Mouse (Mus musculus): Measurements from ENCODE around the gene Tshr. TPM values are rescaled to one million over a fixed set of nuclear protein-coding genes. Genes with fewer than 3 reads are reported as not detected.
"Not testable (repeated sequence)": the region's sequence is repeated elsewhere in the genome, so short reads cannot be mapped to it uniquely, and the experiment has no call there.

The Tshr gene
- total RNA-seq (2022): 1 to 10 TPM in 1 of 4 experiments, under 1 TPM in 3; 0.07 to 1.3 (median 0.50) TPM

GRCm38 (mm10) chr12:91384281-91385017 lies at the start of gene Tshr, which contains the start of gene Cep128:
Gene Tshr (plus strand): TSS chr12:91384563.
Gene Cep128 (minus strand): TSS chr12:91384409.
- DNase-seq (ENCODE audit: low spot score in 2 of 2): peak; percentile 83 to 85

- not testable (repeated sequence) for DNase-seq (ENCODE audit: low spot score in 2 of 2)
Observed at GRCm38 (mm10) chr12:91338656-91339055, 45.7 kb upstream of the Tshr start.

GRCm38 (mm10) chr12:91353783-91354182 lies 30.6 kb upstream of the Tshr start:
- no peak for DNase-seq (ENCODE audit: low spot score in 2 of 2)

- DNase-seq (ENCODE audit: low spot score in 2 of 2): no peak
Observed at GRCm38 (mm10) chr12:91369173-91369572, 15.2 kb upstream of the Tshr start.

- DNase-seq (ENCODE audit: low spot score in 2 of 2): no peak
Observed at GRCm38 (mm10) chr12:91383516-91384264, 673 bp upstream of the Tshr start.

GRCm38 (mm10) chr12:91400232-91401048 lies 16.1 kb downstream of the Tshr start:
- peak; percentile 13 to 33 for DNase-seq (ENCODE audit: low spot score in 2 of 2)

- no peak for DNase-seq (ENCODE audit: low spot score in 2 of 2)
Observed at GRCm38 (mm10) chr12:91401049-91401352, 16.6 kb downstream of the Tshr start.

GRCm38 (mm10) chr12:91410306-91410705 lies 25.9 kb downstream of the Tshr start:
- DNase-seq (ENCODE audit: low spot score in 2 of 2): no peak

- DNase-seq (ENCODE audit: low spot score in 2 of 2): no peak
Observed at GRCm38 (mm10) chr12:91412461-91413182, 28.3 kb downstream of the Tshr start.

GRCm38 (mm10) chr12:91415112-91415511 lies 30.7 kb downstream of the Tshr start:
- no peak for DNase-seq (ENCODE audit: low spot score in 2 of 2)

GRCm38 (mm10) chr12:91416828-91417227 lies 32.5 kb downstream of the Tshr start:
- DNase-seq (ENCODE audit: low spot score in 2 of 2): no peak

- DNase-seq (ENCODE audit: low spot score in 2 of 2): peak; percentile 4 to 14
Observed at GRCm38 (mm10) chr12:91418791-91419190, 34.4 kb downstream of the Tshr start.

GRCm38 (mm10) chr12:91421272-91421671 lies 36.9 kb downstream of the Tshr start:
- no peak for DNase-seq (ENCODE audit: low spot score in 2 of 2)

GRCm38 (mm10) chr12:91423125-91423820 lies 38.9 kb downstream of the Tshr start:
- no peak for DNase-seq (ENCODE audit: low spot score in 2 of 2)

GRCm38 (mm10) chr12:91426499-91426898 lies 42.1 kb downstream of the Tshr start:
- DNase-seq (ENCODE audit: low spot score in 2 of 2): no peak

- no peak for DNase-seq (ENCODE audit: low spot score in 2 of 2)
Observed at GRCm38 (mm10) chr12:91427129-91427528, 42.8 kb downstream of the Tshr start.

GRCm38 (mm10) chr12:91482195-91482733 lies 97.9 kb downstream of the Tshr start:
- DNase-seq (ENCODE audit: low spot score in 2 of 2): no peak

- no peak for DNase-seq (ENCODE audit: low spot score in 2 of 2)
Observed at GRCm38 (mm10) chr12:91486342-91486741, 102.0 kb downstream of the Tshr start.

- DNase-seq (ENCODE audit: low spot score in 2 of 2): no peak
Observed at GRCm38 (mm10) chr12:91488406-91488805, 104.0 kb downstream of the Tshr start.

GRCm38 (mm10) chr12:91495497-91496225 lies 111.3 kb downstream of the Tshr start:
- no peak for DNase-seq (ENCODE audit: low spot score in 2 of 2)
